Mouse (Mus musculus): Measurements from ENCODE around the gene Gm28374. TPM values are rescaled to one million over a fixed set of nuclear protein-coding genes. Genes with fewer than 3 reads are reported as not detected.
A peak's percentile ranks its signal among the peaks of the same experiment; 100 is the strongest.

The Gm28374 gene
- total and polyA plus RNA-seq, 3 experiments = not detected

DNA sequence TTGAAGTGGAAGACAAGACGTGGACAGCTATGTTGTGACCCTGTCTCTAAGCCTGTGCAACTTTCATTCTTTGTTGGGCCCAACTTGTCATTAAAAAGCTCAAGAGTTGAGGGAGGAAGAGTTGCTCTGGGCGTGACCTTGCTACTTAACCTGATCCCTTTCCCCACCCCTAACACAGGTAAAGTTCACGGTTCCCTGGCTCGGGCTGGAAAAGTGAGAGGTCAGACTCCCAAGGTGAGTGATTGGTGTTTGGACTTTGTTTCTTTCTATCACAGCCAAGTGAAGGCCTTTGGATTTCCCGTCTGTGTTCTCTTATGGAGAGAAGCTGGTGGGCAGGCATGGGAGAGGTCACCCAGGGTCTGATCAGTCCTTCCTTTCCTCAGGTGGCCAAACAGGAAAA is 23.1 kb downstream of the Gm28374 start:
- H3K79me2 ChIP-seq (replicated peaks; ENCODE audit: control insufficient read depth, insufficient read depth, low read length) = no peaks in the 10 kb centered on the region
- H3K36me3 ChIP-seq (ENCODE audit: control insufficient read depth, insufficient read depth, low read length) = peaks cover 4% of the 10 kb centered on the region
- no peak for TF ChIP-seq POLR2A (IDR thresholded peaks at IDR 0.05; ENCODE audit: insufficient read depth, low read depth, low read length)
- no peak for TF ChIP-seq EP300 (IDR thresholded peaks at IDR 0.05; ENCODE audit: insufficient read depth, low read depth, low read length)
- no peak for TF ChIP-seq CTCF (IDR thresholded peaks at IDR 0.05)
- no peaks in the 10 kb centered on the region for H3K27me3 ChIP-seq (ENCODE audit: control insufficient read depth, insufficient read depth, low read length)
- no peak for DNase-seq
- H3K4me3 ChIP-seq = peak overlapping the region; percentile 98; the same call in 1 of the 2 replicates
- peaks cover 8% of the 10 kb centered on the region for H3K4me1 ChIP-seq (ENCODE audit: control insufficient read depth, insufficient read depth, low read length)
- no peak overlapping the region for H3K9ac ChIP-seq (ENCODE audit: low read depth, low read length)
- no peak overlapping the region for H3K27ac ChIP-seq
- intact Hi-C loops (cut with DNase I) = loop anchor here (1.0 kb wide), 1 partner anchor 25 kb away; the partner anchor contains the start of genes Cdca5 and Zfpl1
- 85% methylated on average over 5 of the region's 5 CpGs for WGBS

DNA sequence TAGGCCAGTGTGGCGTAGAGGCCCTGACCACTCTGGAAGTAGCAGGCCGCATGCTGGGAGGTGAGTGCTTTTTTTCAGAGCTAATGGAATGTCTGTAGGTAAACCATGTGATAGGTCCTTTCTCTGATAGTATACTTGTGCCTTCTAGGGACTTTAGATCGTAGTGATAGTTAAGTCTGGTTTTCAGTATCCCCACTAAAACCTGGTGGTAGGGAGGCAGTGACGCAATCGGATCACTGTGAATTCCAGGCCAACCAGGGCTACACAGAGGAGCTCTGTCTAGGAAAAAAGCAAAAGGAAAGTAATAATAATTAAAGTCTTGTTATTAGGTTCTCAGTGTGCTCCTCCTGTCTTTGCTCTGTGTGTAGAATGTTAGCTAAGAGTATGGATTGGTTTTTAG is 23.5 kb downstream of the Gm28374 start:
- H3K27me3 ChIP-seq (ENCODE audit: control insufficient read depth, insufficient read depth, low read length) = no peaks in the 10 kb centered on the region
- peak overlapping the region; percentile 74; the same call in 1 of the 2 replicates for H3K27ac ChIP-seq
- H3K36me3 ChIP-seq (ENCODE audit: control insufficient read depth, insufficient read depth, low read length) = peaks cover 4% of the 10 kb centered on the region
- H3K9ac ChIP-seq (ENCODE audit: low read depth, low read length) = peak overlapping the region; percentile 88
- H3K4me3 ChIP-seq = peak overlapping the region; percentile 98
- intact Hi-C loops (cut with DNase I) = loop anchor here (1.0 kb wide), 1 partner anchor 26 kb away; the partner anchor contains the start of genes Cdca5 and Zfpl1
- no peak for TF ChIP-seq POLR2A (IDR thresholded peaks at IDR 0.05; ENCODE audit: insufficient read depth, low read depth, low read length)
- TF ChIP-seq EP300 (IDR thresholded peaks at IDR 0.05; ENCODE audit: insufficient read depth, low read depth, low read length) = no peak
- no peak for TF ChIP-seq CTCF (IDR thresholded peaks at IDR 0.05)
- no peak for DNase-seq
- no peaks in the 10 kb centered on the region for H3K79me2 ChIP-seq (replicated peaks; ENCODE audit: control insufficient read depth, insufficient read depth, low read length)
- peaks cover 8% of the 10 kb centered on the region for H3K4me1 ChIP-seq (ENCODE audit: control insufficient read depth, insufficient read depth, low read length)
- WGBS = 23% methylated on average over 5 of the region's 5 CpGs

DNA sequence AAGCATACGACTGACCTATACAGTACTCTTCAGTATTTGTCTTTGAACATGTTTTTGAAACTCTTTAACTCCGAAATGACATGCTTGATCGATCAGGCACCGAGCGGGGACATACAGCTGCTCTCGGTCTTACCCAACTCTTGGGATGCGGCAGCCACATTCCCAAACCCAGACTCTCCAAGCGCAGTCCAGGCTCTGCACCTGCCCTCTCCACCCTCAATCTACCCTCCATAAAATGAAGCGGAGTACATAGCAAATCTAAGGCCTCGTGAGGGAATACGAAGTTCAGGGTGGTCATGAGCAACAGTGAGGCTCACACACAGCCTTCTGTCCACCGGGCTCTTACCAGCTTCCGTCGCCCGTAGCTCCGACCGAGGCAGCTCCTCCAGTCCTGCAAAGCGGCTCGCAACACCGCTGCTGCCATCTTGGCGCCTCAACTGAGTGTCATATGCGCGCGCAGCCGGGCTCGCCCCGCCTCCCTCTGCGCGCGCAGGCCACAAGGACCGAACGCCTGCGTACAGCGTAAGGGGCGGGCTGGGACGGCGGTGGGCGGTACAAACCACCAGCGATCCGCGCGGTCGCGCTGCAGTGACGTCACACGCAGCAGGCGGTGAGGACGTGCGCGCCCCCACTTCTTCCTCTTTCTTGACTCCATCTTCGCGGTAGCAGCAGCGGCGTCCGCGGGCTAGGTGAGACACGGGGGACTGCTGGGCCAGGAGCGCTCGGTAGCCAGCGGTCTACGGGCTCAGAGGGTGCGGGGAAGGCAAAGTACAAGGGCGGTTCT is 24.6 kb downstream of the Gm28374 start, which contains the start of the genes Mrpl49 and Fau:
Mrpl49 (minus strand) TSS at position 473 of the 784 bp plus-strand sequence.
Fau (plus strand) TSS at position 532 of the 784 bp plus-strand sequence.
- H3K4me1 ChIP-seq (ENCODE audit: control insufficient read depth, insufficient read depth, low read length) = peaks cover 8% of the 10 kb centered on the region
- peak within 1 kb of the TSS; percentile 98 for H3K4me3 ChIP-seq
- H3K27ac ChIP-seq = peak within 1 kb of the TSS; percentile 74
- no peaks in the 10 kb centered on the region for H3K79me2 ChIP-seq (replicated peaks; ENCODE audit: control insufficient read depth, insufficient read depth, low read length)
- TF ChIP-seq EP300 (IDR thresholded peaks at IDR 0.05; ENCODE audit: insufficient read depth, low read depth, low read length) (peak; percentile 19; the same call in 1 of the 2 replicates), POLR2A (IDR thresholded peaks at IDR 0.05; ENCODE audit: insufficient read depth, low read depth, low read length) (peak; percentile 97), CTCF (IDR thresholded peaks at IDR 0.05) (no peak)
- intact Hi-C loops (cut with DNase I) = loop anchor here (1.0 kb wide), 1 partner anchor 27 kb away; the partner anchor contains the start of genes Cdca5 and Zfpl1
- under 1% methylated on average over 63 of the region's 63 CpGs for WGBS
- peak within 1 kb of the TSS; percentile 88 for H3K9ac ChIP-seq (ENCODE audit: low read depth, low read length)
- DNase-seq = peak; percentile 99
- H3K36me3 ChIP-seq (ENCODE audit: control insufficient read depth, insufficient read depth, low read length) = peaks cover 4% of the 10 kb centered on the region
- no peaks in the 10 kb centered on the region for H3K27me3 ChIP-seq (ENCODE audit: control insufficient read depth, insufficient read depth, low read length)

DNA sequence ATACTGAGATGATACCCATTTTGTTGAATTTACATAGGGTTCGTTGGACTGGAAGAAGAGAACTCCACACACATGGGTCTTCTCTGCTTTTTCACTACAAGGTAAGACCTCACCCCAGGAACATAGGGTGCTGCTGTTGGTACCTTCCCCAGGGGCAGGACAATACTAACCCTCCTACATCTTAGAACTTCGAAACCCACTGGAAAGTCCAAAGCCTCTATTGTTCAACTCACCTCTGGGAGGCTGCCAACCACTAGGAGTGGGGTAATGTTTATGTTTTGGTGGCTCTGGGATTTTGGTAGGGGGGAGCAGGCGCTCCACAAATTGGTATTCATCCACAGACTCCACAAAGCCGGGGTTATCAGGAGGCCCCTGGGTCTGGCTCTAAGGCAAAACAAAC is 25.4 kb downstream of the Gm28374 start:
- Histone ChIP-seq H3K79me2 (replicated peaks; ENCODE audit: control insufficient read depth, insufficient read depth, low read length) (no peaks in the 10 kb centered on the region), H3K27ac (no peak overlapping the region), H3K27me3 (ENCODE audit: control insufficient read depth, insufficient read depth, low read length) (no peaks in the 10 kb centered on the region), H3K4me3 (peak overlapping the region; percentile 98), H3K9ac (ENCODE audit: low read depth, low read length) (no peak overlapping the region), H3K36me3 (ENCODE audit: control insufficient read depth, insufficient read depth, low read length) (peaks cover 4% of the 10 kb centered on the region), H3K4me1 (ENCODE audit: control insufficient read depth, insufficient read depth, low read length) (peaks cover 3% of the 10 kb centered on the region)
- intact Hi-C loops (cut with DNase I) = no loop called here
- TF ChIP-seq CTCF (IDR thresholded peaks at IDR 0.05) (no peak), EP300 (IDR thresholded peaks at IDR 0.05; ENCODE audit: insufficient read depth, low read depth, low read length) (no peak), POLR2A (IDR thresholded peaks at IDR 0.05; ENCODE audit: insufficient read depth, low read depth, low read length) (no peak)
- 42% methylated on average over 4 of the region's 4 CpGs for WGBS
- no peak for DNase-seq

DNA sequence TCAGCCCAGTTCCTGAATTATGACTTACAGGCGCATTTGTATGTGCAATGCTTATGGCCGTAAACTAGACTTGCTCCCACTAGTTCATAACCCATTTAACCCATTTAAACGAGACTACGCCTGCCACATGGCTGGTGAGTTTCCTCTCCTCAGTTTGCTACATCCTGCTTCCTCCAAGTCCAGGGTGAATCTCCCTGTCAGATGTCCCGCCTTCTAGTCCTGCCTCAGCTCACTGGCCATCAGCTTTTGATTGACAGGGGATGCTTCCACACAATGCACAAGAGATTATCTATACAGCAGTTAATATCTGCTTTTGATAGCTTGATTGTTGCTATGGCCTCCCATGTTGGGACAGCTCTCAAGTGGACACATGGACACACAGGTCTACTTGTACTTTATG is 27.8 kb downstream of the Gm28374 start:
- WGBS = 65% methylated on average over 5 of the region's 5 CpGs
- peaks cover 4% of the 10 kb centered on the region for H3K36me3 ChIP-seq (ENCODE audit: control insufficient read depth, insufficient read depth, low read length)
- TF ChIP-seq POLR2A (IDR thresholded peaks at IDR 0.05; ENCODE audit: insufficient read depth, low read depth, low read length) (no peak), EP300 (IDR thresholded peaks at IDR 0.05; ENCODE audit: insufficient read depth, low read depth, low read length) (no peak), CTCF (IDR thresholded peaks at IDR 0.05) (no peak)
- intact Hi-C loops (cut with DNase I) = no loop called here
- no peak overlapping the region for H3K4me3 ChIP-seq
- H3K79me2 ChIP-seq (replicated peaks; ENCODE audit: control insufficient read depth, insufficient read depth, low read length) = no peaks in the 10 kb centered on the region
- H3K9ac ChIP-seq (ENCODE audit: low read depth, low read length) = no peak overlapping the region
- peaks cover 3% of the 10 kb centered on the region for H3K4me1 ChIP-seq (ENCODE audit: control insufficient read depth, insufficient read depth, low read length)
- DNase-seq = no peak
- H3K27ac ChIP-seq = no peak overlapping the region
- no peaks in the 10 kb centered on the region for H3K27me3 ChIP-seq (ENCODE audit: control insufficient read depth, insufficient read depth, low read length)

DNA sequence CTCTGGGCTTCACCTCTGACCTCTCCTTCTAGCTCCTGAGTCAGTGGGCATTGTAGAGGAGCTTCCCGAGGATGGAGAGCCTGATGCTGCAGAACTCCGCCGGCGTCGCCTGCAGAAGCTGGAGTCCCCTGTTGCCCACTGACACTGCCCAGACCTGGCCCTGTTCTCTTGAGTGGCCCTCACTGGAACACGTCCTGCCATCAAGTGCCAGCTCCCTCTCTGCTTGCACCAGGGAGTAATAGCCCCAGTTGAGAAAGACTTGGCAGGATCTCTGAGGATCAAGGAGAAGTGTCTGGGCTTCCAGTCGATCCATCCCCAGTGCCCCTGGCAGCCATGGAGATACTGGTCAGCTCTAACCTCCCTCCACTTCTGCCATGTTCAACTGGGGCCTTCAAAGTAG is 29.5 kb downstream of the Gm28374 start:
- no peak overlapping the region for H3K27ac ChIP-seq
- TF ChIP-seq CTCF (IDR thresholded peaks at IDR 0.05) (no peak), EP300 (IDR thresholded peaks at IDR 0.05; ENCODE audit: insufficient read depth, low read depth, low read length) (no peak), POLR2A (IDR thresholded peaks at IDR 0.05; ENCODE audit: insufficient read depth, low read depth, low read length) (no peak)
- no peaks in the 10 kb centered on the region for H3K27me3 ChIP-seq (ENCODE audit: control insufficient read depth, insufficient read depth, low read length)
- H3K4me3 ChIP-seq = no peak overlapping the region
- H3K36me3 ChIP-seq (ENCODE audit: control insufficient read depth, insufficient read depth, low read length) = no peaks in the 10 kb centered on the region; the same call in 1 of the 2 replicates
- DNase-seq = peak in 1 of 2 experiments; percentile 17
- H3K9ac ChIP-seq (ENCODE audit: low read depth, low read length) = no peak overlapping the region
- peaks cover 1% of the 10 kb centered on the region; the same call in 1 of the 2 replicates for H3K79me2 ChIP-seq (replicated peaks; ENCODE audit: control insufficient read depth, insufficient read depth, low read length)
- 78% methylated on average over 7 of the region's 7 CpGs for WGBS
- peaks cover 2% of the 10 kb centered on the region for H3K4me1 ChIP-seq (ENCODE audit: control insufficient read depth, insufficient read depth, low read length)
- intact Hi-C loops (cut with DNase I) = no loop called here

Data from heart, adult 2 months (tissue).